Mouse (Mus musculus) CH12.LX (cell line): ENCODE results near the gene Spata13. TPM values are rescaled to one million over a fixed set of nuclear protein-coding genes. Genes with fewer than 3 reads are reported as not detected.

Experiments
- DNase-seq: peaks from one replicate; pipeline ENCODE4 v3.0.0-alpha.2; 2013; ENCODE audit errors: extremely low read depth
- H3K27ac ChIP-seq: 2 replicates; pipeline ENCODE4 v1.5.1; 2012; ENCODE audit warnings: low read depth, mild to moderate bottlenecking, control low read depth, moderate library complexity; ENCODE audit not compliant: insufficient read depth
- H3K27me3 ChIP-seq: replicated peaks from 2 replicates; pipeline ENCODE3; 2012; ENCODE audit warnings: inconsistent platforms
- H3K36me3 ChIP-seq, 2 experiments: replicated peaks in 1 of 2; 2 replicates each; pipeline versions ENCODE3 to v1.6.1; 2012; ENCODE audit warnings: inconsistent platforms in 1 of 2, low read length in 1 of 2, mild to moderate bottlenecking in 1 of 2, mixed read lengths in 1 of 2, moderate library complexity in 1 of 2; ENCODE audit not compliant: control insufficient read depth in 1 of 2, insufficient read depth in 1 of 2
- H3K4me1 ChIP-seq, 2 experiments: 2 replicates each; pipeline ENCODE4 v1.6.1; 2012; ENCODE audit warnings: inconsistent platforms in 1 of 2, moderate library complexity in 1 of 2; ENCODE audit not compliant: insufficient read depth in 2 of 2, control insufficient read depth in 1 of 2
- H3K4me2 ChIP-seq: 2 replicates; pipeline ENCODE4 v1.6.1; 2012; ENCODE audit warnings: low read depth, mild to moderate bottlenecking, control low read depth; ENCODE audit not compliant: poor library complexity, insufficient read depth, severe bottlenecking
- H3K4me3 ChIP-seq, 3 experiments: fragments of 150-350 bp in 1 of 3; sonication (generic) in 1 of 3; replicated peaks in 1 of 3; 2 replicates each; pipeline versions ENCODE3 to v1.5.1; 2011 to 2012; ENCODE audit warnings: low read depth in 2 of 3, low read length in 2 of 3, mild to moderate bottlenecking in 2 of 3, moderate library complexity in 2 of 3, control low read depth in 1 of 3, improper control_type of control experiment in 1 of 3, inconsistent platforms in 1 of 3, mixed read lengths in 1 of 3; ENCODE audit not compliant: poor library complexity in 1 of 3
- H3K79me2 ChIP-seq: replicated peaks from 2 replicates; pipeline ENCODE4 v1.6.1; 2012; ENCODE audit warnings: mild to moderate bottlenecking, moderate library complexity; ENCODE audit not compliant: control insufficient read depth, poor library complexity, insufficient read depth, severe bottlenecking; ENCODE audit errors: extremely low read depth
- H3K9ac ChIP-seq: 2 replicates; pipeline ENCODE4 v1.6.1; 2012; ENCODE audit warnings: low read depth, mild to moderate bottlenecking, control low read depth, moderate library complexity; ENCODE audit not compliant: insufficient read depth
- H3K9me3 ChIP-seq: replicated peaks from 2 replicates; pipeline ENCODE3; 2012; ENCODE audit warnings: low read length, inconsistent platforms, mixed read lengths
- CHD1 ChIP-seq: IDR thresholded peaks from 2 replicates; pipeline ENCODE4 v1.6.1; 2012; ENCODE audit warnings: low read depth, low read length, improper control_type of control experiment, inconsistent platforms
- CHD2 ChIP-seq: IDR thresholded peaks from 2 replicates; pipeline ENCODE4 v1.6.1; 2011; ENCODE audit warnings: low read length, improper control_type of control experiment
- CTCF ChIP-seq, 2 experiments: IDR thresholded peaks in 1 of 2; conservative IDR thresholded peaks in 1 of 2; 2 replicates each; pipeline ENCODE4 v1.5.1; 2011 to 2012; ENCODE audit warnings: low read depth in 2 of 2, low read length in 2 of 2, improper control_type of control experiment in 1 of 2, inconsistent platforms in 1 of 2, mild to moderate bottlenecking in 1 of 2, moderate library complexity in 1 of 2
- E2F4 ChIP-seq: IDR thresholded peaks from 2 replicates; pipeline ENCODE4 v1.6.1; 2011; ENCODE audit warnings: low read depth, low read length, improper control_type of control experiment; ENCODE audit not compliant: insufficient replicate concordance
- ELF1 ChIP-seq: IDR thresholded peaks from 2 replicates; pipeline ENCODE4 v1.6.1; 2014; ENCODE audit warnings: low read depth, mild to moderate bottlenecking, inconsistent platforms, low read length, improper control_type of control experiment
- ETS1 ChIP-seq: conservative IDR thresholded peaks from 2 replicates; pipeline ENCODE4 v1.6.1; 2012; ENCODE audit warnings: low read depth, mild to moderate bottlenecking, inconsistent platforms, low read length, improper control_type of control experiment, moderate library complexity
- HCFC1 ChIP-seq: IDR thresholded peaks from 2 replicates; pipeline ENCODE4 v1.6.1; 2012; ENCODE audit warnings: low read depth, mild to moderate bottlenecking, inconsistent platforms, low read length, improper control_type of control experiment
- IRF4 ChIP-seq: IDR thresholded peaks from 2 replicates; pipeline ENCODE4 v1.6.1; 2014; ENCODE audit warnings: low read depth, mild to moderate bottlenecking, inconsistent platforms, low read length, improper control_type of control experiment
- JUND ChIP-seq: conservative IDR thresholded peaks from 2 replicates; pipeline ENCODE4 v1.6.1; 2011; ENCODE audit warnings: low read depth, low read length, improper control_type of control experiment
- MAFK ChIP-seq: IDR thresholded peaks from 2 replicates; pipeline ENCODE4 v1.6.1; 2011; ENCODE audit warnings: low read length, improper control_type of control experiment; ENCODE audit not compliant: insufficient replicate concordance
- MAX ChIP-seq: IDR thresholded peaks from 2 replicates; pipeline ENCODE4 v1.6.1; 2011; ENCODE audit warnings: low read length, improper control_type of control experiment
- MAZ ChIP-seq: IDR thresholded peaks from 2 replicates; pipeline ENCODE4 v1.6.1; 2012; ENCODE audit warnings: low read depth, mild to moderate bottlenecking, inconsistent platforms, low read length, improper control_type of control experiment, moderate library complexity
- MEF2A ChIP-seq: IDR thresholded peaks from 2 replicates; pipeline ENCODE4 v1.6.1; 2014; ENCODE audit warnings: low read depth, mild to moderate bottlenecking, inconsistent platforms, low read length, improper control_type of control experiment, borderline replicate concordance
- MXI1 ChIP-seq: IDR thresholded peaks from 2 replicates; pipeline ENCODE4 v1.6.1; 2011; ENCODE audit warnings: mild to moderate bottlenecking, low read depth, low read length, improper control_type of control experiment
- NELFE ChIP-seq: IDR thresholded peaks from 2 replicates; pipeline ENCODE4 v1.6.1; 2011; ENCODE audit warnings: low read depth, low read length, improper control_type of control experiment
- PAX5 ChIP-seq: IDR thresholded peaks from 2 replicates; pipeline ENCODE4 v1.6.1; 2012; ENCODE audit warnings: low read length, inconsistent platforms, mixed read lengths
- POLR2A ChIP-seq: IDR thresholded peaks from 2 replicates; pipeline ENCODE4 v1.6.1; 2011; ENCODE audit warnings: low read depth, mild to moderate bottlenecking, improper control_type of control experiment, low read length
- POLR2AphosphoS2 ChIP-seq: IDR thresholded peaks from 2 replicates; pipeline ENCODE4 v1.6.1; 2011; ENCODE audit warnings: low read depth, low read length, improper control_type of control experiment
- RAD21 ChIP-seq: IDR thresholded peaks from 2 replicates; pipeline ENCODE4 v1.6.1; 2011; ENCODE audit warnings: low read depth, mild to moderate bottlenecking, low read length, improper control_type of control experiment, moderate library complexity
- RCOR1 ChIP-seq: conservative IDR thresholded peaks from 2 replicates; pipeline ENCODE4 v1.6.1; 2012; ENCODE audit warnings: low read depth, mild to moderate bottlenecking, inconsistent platforms, low read length, improper control_type of control experiment
- SMC3 ChIP-seq: IDR thresholded peaks from 2 replicates; pipeline ENCODE4 v1.6.1; 2011; ENCODE audit warnings: low read depth, low read length, improper control_type of control experiment
- UBTF ChIP-seq: IDR thresholded peaks from 2 replicates; pipeline ENCODE4 v1.6.1; 2012; ENCODE audit warnings: low read depth, mild to moderate bottlenecking, inconsistent platforms, low read length, improper control_type of control experiment, moderate library complexity
- USF1 ChIP-seq: IDR thresholded peaks from 2 replicates; pipeline ENCODE4 v1.6.1; 2014; ENCODE audit warnings: low read depth, mild to moderate bottlenecking, inconsistent platforms, low read length, improper control_type of control experiment
- USF2 ChIP-seq: conservative IDR thresholded peaks from 2 replicates; pipeline ENCODE4 v1.6.1; 2011; ENCODE audit warnings: low read depth, low read length, improper control_type of control experiment
- ZC3H11A ChIP-seq: IDR thresholded peaks from 2 replicates; pipeline ENCODE4 v1.6.1; 2012; ENCODE audit warnings: low read depth, mild to moderate bottlenecking, inconsistent platforms, low read length, improper control_type of control experiment
- ZKSCAN1 ChIP-seq: IDR thresholded peaks from 2 replicates; pipeline ENCODE4 v1.6.1; 2012; ENCODE audit warnings: low read depth, inconsistent platforms, low read length, improper control_type of control experiment, borderline replicate concordance
- ZMIZ1 ChIP-seq: IDR thresholded peaks from 2 replicates; pipeline ENCODE4 v1.6.1; 2012; ENCODE audit warnings: low read depth, mild to moderate bottlenecking, inconsistent platforms, low read length, improper control_type of control experiment
- dilution Hi-C: fragments of 300-500 bp; cut with MboI; formaldehyde crosslinking; loops from 2 replicates; pipeline ENCODE4 v1.14.3; 2020; ENCODE audit warnings: low sequenced_read_pairs; ENCODE audit not compliant: extremely low pct_unique_long_range_greater_than_20kb, extremely low pct_ligation_motif_present
- in situ Hi-C: fragments of 300-500 bp; cut with MboI; formaldehyde crosslinking; loops from 3 replicates; pipeline ENCODE4 v1.14.3; 2019; ENCODE audit warnings: low sequenced_read_pairs, low pct_ligation_motif_present, low pct_unique_long_range_greater_than_20kb, mixed read lengths
- polyA plus RNA-seq: library from polyadenylated mRNA; unstranded; fragments of >175 nt; gene quantifications from 2 replicates; pipeline ENCODE4 v1.2.1, GENCODE M21; 2012; ENCODE audit warnings: low read depth; ENCODE audit not compliant: insufficient read length
- total RNA-seq, 2 experiments: library from RNA; depleted of rRNA; stranded (reverse); fragments of 300-350 nt in 1 of 2; fragments of >200 nt in 1 of 2; gene quantifications; 2 replicates each; pipeline ENCODE4 v1.2.3; 2012 to 2014

Spata13 gene
- total and polyA plus RNA-seq, 3 experiments = 11.6 to 15.9 (median 13.6) TPM

DNA sequence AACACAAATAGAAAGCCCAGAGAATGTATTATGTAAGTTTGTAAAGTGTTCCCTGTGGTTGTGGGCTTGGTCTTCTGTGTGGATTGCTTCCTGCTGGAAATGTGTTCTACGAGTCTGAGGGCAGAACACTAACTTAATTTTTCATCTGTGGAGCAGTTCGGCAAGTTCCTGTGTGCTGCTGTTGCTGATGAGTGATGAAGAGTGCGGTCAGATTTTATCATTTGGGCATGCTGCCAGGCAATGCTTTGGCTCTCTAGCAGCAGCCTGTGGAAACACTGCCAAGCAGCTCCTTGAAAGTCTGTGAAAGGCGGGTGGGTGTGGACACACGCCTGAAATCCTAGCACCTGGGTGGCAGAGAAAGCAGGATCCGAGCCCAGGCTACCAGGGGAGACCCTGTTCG, 41.0 kb upstream of the Spata13 start:
- in situ Hi-C loops (no loop called here), dilution Hi-C loops (no loop called here)
- TF ChIP-seq CTCF (conservative IDR thresholded peaks at IDR 0.05 in 1 of 2, IDR thresholded peaks at IDR 0.05 in 1 of 2; ENCODE audit: low read depth in 2 of 2, low read length in 2 of 2) (no peak), CHD2 (no peak), MAZ (no peak), ETS1 (no peak), RAD21 (no peak), MXI1 (no peak), USF1 (no peak), ELF1 (no peak), MAFK (no peak), RCOR1 (no peak), CHD1 (no peak), USF2 (no peak), ZC3H11A (no peak), UBTF (no peak), NELFE (no peak), E2F4 (no peak), PAX5 (no peak), MEF2A (no peak), HCFC1 (no peak)
- no peaks in the 10 kb centered on the region for H3K36me3 ChIP-seq
- H3K4me2 ChIP-seq = no peak overlapping the region
- no peaks in the 10 kb centered on the region for H3K9me3 ChIP-seq
- H3K27ac ChIP-seq = no peak overlapping the region
- H3K4me1 ChIP-seq = peaks cover 3 to 7% of the 10 kb centered on the region in 2 experiments; a peak in 2 of 4 replicates
- H3K79me2 ChIP-seq = no peaks in the 10 kb centered on the region
- peaks cover 1% of the 10 kb centered on the region for H3K27me3 ChIP-seq
- H3K4me3 ChIP-seq = no peak overlapping the region
- DNase-seq = no peak
- no peak overlapping the region for H3K9ac ChIP-seq

DNA sequence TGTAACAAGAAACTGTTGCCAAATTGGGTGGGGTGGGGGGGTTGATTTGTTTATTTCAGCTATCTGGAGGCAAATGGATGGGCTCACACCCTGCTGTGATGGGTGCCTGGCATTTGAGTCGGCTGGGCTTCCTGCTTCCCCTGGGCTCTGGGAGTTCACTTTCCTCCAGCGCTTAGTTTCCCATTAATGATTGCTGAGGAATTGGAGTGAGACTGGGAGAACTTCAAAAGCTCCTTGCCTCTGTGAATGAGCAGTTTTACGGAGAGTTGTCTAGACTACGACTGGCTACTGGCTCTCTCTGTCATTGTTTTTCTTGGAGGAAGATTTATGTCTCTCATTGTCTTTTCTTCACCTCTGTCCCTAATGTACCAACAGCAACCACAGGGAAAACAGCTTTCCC, 36.2 kb upstream of the Spata13 start:
- in situ Hi-C loops = no loop called here

More for the DNA sequence above, 36.2 kb upstream of the Spata13 start:
- no peak overlapping the region for H3K9ac ChIP-seq
- H3K79me2 ChIP-seq = no peaks in the 10 kb centered on the region
- H3K36me3 ChIP-seq = no peaks in the 10 kb centered on the region
- no peak overlapping the region for H3K4me3 ChIP-seq
- no peak for DNase-seq
- H3K4me2 ChIP-seq = no peak overlapping the region
- peaks cover 0 to 6% of the 10 kb centered on the region in 2 experiments; a peak in 1 of 4 replicates for H3K4me1 ChIP-seq
- dilution Hi-C loops = no loop called here
- H3K9me3 ChIP-seq = no peaks in the 10 kb centered on the region
- peaks cover 1% of the 10 kb centered on the region for H3K27me3 ChIP-seq
- H3K27ac ChIP-seq = no peak overlapping the region
- TF ChIP-seq JUND (no peak), RAD21 (no peak), USF1 (no peak), ZKSCAN1 (no peak), UBTF (no peak), POLR2AphosphoS2 (no peak), MAX (no peak), MEF2A (no peak), IRF4 (no peak), POLR2A (no peak), ELF1 (no peak), ZMIZ1 (no peak), CHD2 (no peak), SMC3 (no peak), MXI1 (no peak), CHD1 (no peak)
